Mouse (Mus musculus) CD4-positive helper T cell, adult 2 months (primary cell): ENCODE results near the gene Evi2a.

Source experiments
- DNase-seq: peaks from one replicate; pipeline ENCODE4 v3.0.0-alpha.2; 2012; ENCODE audit warnings: low read depth, missing footprints, low spot score

The Evi2a gene

GRCm38 (mm10) chr11:79530333-79530761, at the start of gene Evi2a, which contains the start of gene Evi2:
Gene Evi2a (minus strand): TSS chr11:79530609.
Gene Evi2 (minus strand): TSS chr11:79530589.
- peak; percentile 89 for DNase-seq

GRCm38 (mm10) chr11:79577741-79578140, 47.3 kb upstream of the Evi2a start:
- DNase-seq = peak; percentile 78

GRCm38 (mm10) chr11:79575383-79576073, 45.1 kb upstream of the Evi2a start:
- DNase-seq = no peak

- DNase-seq = no peak
Measured at GRCm38 (mm10) chr11:79573836-79574235, 43.4 kb upstream of the Evi2a start.

GRCm38 (mm10) chr11:79570319-79570718, 39.9 kb upstream of the Evi2a start:
- DNase-seq = no peak

GRCm38 (mm10) chr11:79568197-79568911, 37.9 kb upstream of the Evi2a start:
- no peak for DNase-seq

GRCm38 (mm10) chr11:79566947-79567346, 36.5 kb upstream of the Evi2a start:
- DNase-seq = no peak

GRCm38 (mm10) chr11:79563493-79563892, 33.1 kb upstream of the Evi2a start:
- no peak for DNase-seq

GRCm38 (mm10) chr11:79560536-79560935, 30.1 kb upstream of the Evi2a start:
- DNase-seq = no peak

GRCm38 (mm10) chr11:79552622-79553021, 22.2 kb upstream of the Evi2a start:
- DNase-seq = peak; percentile 52

- no peak for DNase-seq
Measured at GRCm38 (mm10) chr11:79536293-79536692, 5.9 kb upstream of the Evi2a start.

GRCm38 (mm10) chr11:79535554-79535953, 5.1 kb upstream of the Evi2a start:
- no peak for DNase-seq

GRCm38 (mm10) chr11:79533950-79534690, 3.7 kb upstream of the Evi2a start:
- DNase-seq = no peak

- no peak for DNase-seq
Measured at GRCm38 (mm10) chr11:79533311-79533710, 2.9 kb upstream of the Evi2a start.

- DNase-seq = no peak
Measured at GRCm38 (mm10) chr11:79531485-79531884, 1.1 kb upstream of the Evi2a start.

GRCm38 (mm10) chr11:79530774-79531173, 365 bp upstream of the Evi2a start:
- DNase-seq = no peak

- peak; percentile 49 for DNase-seq
Measured at GRCm38 (mm10) chr11:79529736-79530135, 673 bp downstream of the Evi2a start.

GRCm38 (mm10) chr11:79529226-79529625, 1.2 kb downstream of the Evi2a start:
- peak; percentile 43 for DNase-seq

- DNase-seq = peak; percentile 51
Measured at GRCm38 (mm10) chr11:79528601-79529000, 1.8 kb downstream of the Evi2a start.

GRCm38 (mm10) chr11:79527739-79528384, 2.5 kb downstream of the Evi2a start:
- peak; percentile 55 for DNase-seq

- peak; percentile 36 for DNase-seq
Measured at GRCm38 (mm10) chr11:79527015-79527738, 3.2 kb downstream of the Evi2a start.
